Mouse (Mus musculus) midbrain, embryonic 12.5 days (tissue): Measurements from ENCODE around the gene Faf2. TPM values are rescaled to one million over a fixed set of nuclear protein-coding genes. Genes with fewer than 3 reads are reported as not detected.
"Not testable (repeated sequence)": the region's sequence is repeated elsewhere in the genome, so short reads cannot be mapped to it uniquely, and the experiment has no call there.

ENCODE experiments used
- ATAC-seq: fragments of 200-750 bp; cut with Nextera tagmentation; 2 replicates; pipeline ENCODE4 v1.8.0; 2017; ENCODE audit warnings: low read depth, moderate TSS enrichment, moderate library complexity; ENCODE audit not compliant: low FRiP score
- H3K27ac ChIP-seq: fragments of 300-500 bp; sonication (generic); replicated peaks from 2 replicates; pipeline ENCODE4 v1.5.1; 2016; ENCODE audit warnings: mild to moderate bottlenecking
- H3K27me3 ChIP-seq: fragments of 300-500 bp; sonication (generic); 2 replicates; pipeline ENCODE4 v1.6.1; 2016; ENCODE audit warnings: mild to moderate bottlenecking
- H3K36me3 ChIP-seq: fragments of 300-500 bp; sonication (generic); 2 replicates; pipeline ENCODE4 v1.6.1; 2016
- H3K4me1 ChIP-seq: fragments of 300-500 bp; sonication (generic); 2 replicates; pipeline ENCODE4 v1.6.1; 2016
- H3K4me2 ChIP-seq: fragments of 300-500 bp; sonication (generic); replicated peaks from 2 replicates; pipeline ENCODE4 v1.6.1; 2016; ENCODE audit warnings: mild to moderate bottlenecking, moderate library complexity
- H3K4me3 ChIP-seq: fragments of 300-500 bp; sonication (generic); 2 replicates; pipeline ENCODE4 v1.5.1; 2016; ENCODE audit warnings: mild to moderate bottlenecking
- H3K9ac ChIP-seq: fragments of 300-500 bp; sonication (generic); replicated peaks from 2 replicates; pipeline ENCODE4 v1.6.1; 2016; ENCODE audit warnings: mild to moderate bottlenecking, moderate library complexity
- H3K9me3 ChIP-seq: fragments of 300-500 bp; sonication (generic); 2 replicates; pipeline ENCODE4 v1.6.1; 2016; ENCODE audit warnings: mild to moderate bottlenecking
- WGBS: fragments of 180-500 bp; shearing (Covaris S2); methylation state at CpG from one replicate; pipeline ENCODE4 v1.1.7; 2016; 5-methylcytosine and 5-hydroxymethylcytosine counted together
- polyA plus RNA-seq: library from polyadenylated mRNA; unstranded; fragments of >200 nt; fragmentation: Nextera tagmentation; extraction: Ambion mirVana; gene quantifications from 2 replicates; pipeline ENCODE4 v1.2.1, GENCODE M21; 2016

Gene Faf2
- polyA plus RNA-seq, 1 experiment from 2014 or later, result 79.5 TPM

- Histone ChIP-seq H3K27ac (no peak overlapping the region), H3K4me2 (no peak overlapping the region), H3K36me3 (no peaks in the 10 kb centered on the region), H3K27me3 (peaks cover 56% of the 10 kb centered on the region), H3K9ac (no peak overlapping the region), H3K9me3 (no peaks in the 10 kb centered on the region), H3K4me1 (peaks cover 38% of the 10 kb centered on the region), H3K4me3 (no peak overlapping the region)
- no peak for ATAC-seq
- 80% methylated on average over 3 of the region's 3 CpGs for WGBS
These were observed 13.6 kb upstream of the Faf2 start for GRCm38 (mm10) chr13:54608002-54608401.

GRCm38 (mm10) chr13:54608666-54609065, 12.9 kb upstream of the Faf2 start:
- ATAC-seq, result no peak
- no peaks in the 10 kb centered on the region for H3K36me3 ChIP-seq
- H3K9ac ChIP-seq, result peak overlapping the region; percentile 43
- H3K4me1 ChIP-seq, result peaks cover 34% of the 10 kb centered on the region
- peak overlapping the region; percentile 26 for H3K4me2 ChIP-seq
- H3K4me3 ChIP-seq, result no peak overlapping the region
- WGBS, result 11% methylated on average over 8 of the region's 8 CpGs
- no peak overlapping the region for H3K27ac ChIP-seq
- no peaks in the 10 kb centered on the region for H3K9me3 ChIP-seq
- peaks cover 56% of the 10 kb centered on the region for H3K27me3 ChIP-seq

GRCm38 (mm10) chr13:54609301-54609700, 12.3 kb upstream of the Faf2 start:
- Histone ChIP-seq H3K9ac (no peak overlapping the region), H3K9me3 (no peaks in the 10 kb centered on the region), H3K27me3 (peaks cover 55% of the 10 kb centered on the region), H3K36me3 (no peaks in the 10 kb centered on the region), H3K4me2 (peak overlapping the region; percentile 26; the same call in 1 of the 2 replicates), H3K4me3 (no peak overlapping the region), H3K4me1 (peaks cover 34% of the 10 kb centered on the region), H3K27ac (no peak overlapping the region)
- WGBS, result 4% methylated on average over 1 of the region's 1 CpGs
- ATAC-seq, result no peak; the same call in 1 of the 2 replicates

GRCm38 (mm10) chr13:54610613-54610971, 11.0 kb upstream of the Faf2 start:
- H3K27ac ChIP-seq, result no peak overlapping the region
- peak; percentile 19; the same call in 1 of the 2 replicates for ATAC-seq

GRCm38 (mm10) chr13:54610972-54611754, 10.4 kb upstream of the Faf2 start, which contains the start of gene Cltb:
Gene Cltb (minus strand): TSS chr13:54611344.
- Histone ChIP-seq H3K9ac (peak within 1 kb of the TSS; percentile 57), H3K4me1 (peaks cover 34% of the 10 kb centered on the region), H3K36me3 (no peaks in the 10 kb centered on the region), H3K27ac (no peak within 1 kb of the TSS), H3K27me3 (peaks cover 38% of the 10 kb centered on the region), H3K4me2 (peak within 1 kb of the TSS; percentile 62), H3K4me3 (peak within 1 kb of the TSS; percentile 54), H3K9me3 (no peaks in the 10 kb centered on the region)
- peak; percentile 62 for ATAC-seq
- WGBS, result under 1% methylated on average over 66 of the region's 66 CpGs

More at GRCm38 (mm10) chr13:54610613-54610971, 11.0 kb upstream of the Faf2 start:
- H3K4me3 ChIP-seq, result peak overlapping the region; percentile 54
- no peaks in the 10 kb centered on the region for H3K36me3 ChIP-seq
- H3K4me1 ChIP-seq, result peaks cover 34% of the 10 kb centered on the region
- peaks cover 42% of the 10 kb centered on the region for H3K27me3 ChIP-seq
- 7% methylated on average over 12 of the region's 13 CpGs for WGBS
- peak overlapping the region; percentile 62 for H3K4me2 ChIP-seq
- peak overlapping the region; percentile 57 for H3K9ac ChIP-seq
- no peaks in the 10 kb centered on the region for H3K9me3 ChIP-seq

- Histone ChIP-seq H3K27me3 (peaks cover 29% of the 10 kb centered on the region), H3K4me1 (peaks cover 32% of the 10 kb centered on the region)
- not testable (repeated sequence) for H3K36me3 ChIP-seq, ATAC-seq, H3K4me2 ChIP-seq, H3K4me3 ChIP-seq, H3K27ac ChIP-seq, H3K9ac ChIP-seq, H3K9me3 ChIP-seq
- 83% methylated on average over 8 of the region's 8 CpGs for WGBS
These were observed 8.4 kb upstream of the Faf2 start for GRCm38 (mm10) chr13:54613141-54613540.

GRCm38 (mm10) chr13:54616307-54616706, 5.3 kb upstream of the Faf2 start:
- Histone ChIP-seq H3K9me3 (no peaks in the 10 kb centered on the region), H3K36me3 (no peaks in the 10 kb centered on the region), H3K4me2 (no peak overlapping the region), H3K4me3 (no peak overlapping the region), H3K27ac (no peak overlapping the region), H3K27me3 (peaks cover 10% of the 10 kb centered on the region; the same call in 1 of the 2 replicates), H3K9ac (no peak overlapping the region), H3K4me1 (peaks cover 5% of the 10 kb centered on the region; the same call in 1 of the 2 replicates)
- ATAC-seq, result no peak
- 83% methylated on average over 8 of the region's 8 CpGs for WGBS

- Histone ChIP-seq H3K27ac (no peak overlapping the region), H3K9me3 (no peaks in the 10 kb centered on the region), H3K9ac (no peak overlapping the region), H3K4me3 (no peak overlapping the region), H3K4me2 (no peak overlapping the region), H3K27me3 (peaks cover 10% of the 10 kb centered on the region; the same call in 1 of the 2 replicates), H3K4me1 (no peaks in the 10 kb centered on the region), H3K36me3 (no peaks in the 10 kb centered on the region)
- no peak for ATAC-seq
- 75% methylated on average over 6 of the region's 6 CpGs for WGBS
These were observed 4.6 kb upstream of the Faf2 start for GRCm38 (mm10) chr13:54616998-54617397.

- Histone ChIP-seq H3K27me3 (peaks cover 8% of the 10 kb centered on the region; the same call in 1 of the 2 replicates), H3K9ac (peak overlapping the region; percentile 94), H3K4me2 (peak overlapping the region; percentile 78), H3K4me1 (peaks cover 16% of the 10 kb centered on the region), H3K9me3 (no peaks in the 10 kb centered on the region), H3K36me3 (no peaks in the 10 kb centered on the region), H3K4me3 (peak overlapping the region; percentile 90), H3K27ac (peak overlapping the region; percentile 84)
- ATAC-seq, result peak; percentile 53
- WGBS, result 2% methylated on average over 26 of the region's 27 CpGs
These were observed 457 bp downstream of the Faf2 start for GRCm38 (mm10) chr13:54621960-54622521.

GRCm38 (mm10) chr13:54629128-54629527, 7.5 kb downstream of the Faf2 start:
- ATAC-seq, result no peak
- no peak overlapping the region for H3K9ac ChIP-seq
- no peak overlapping the region for H3K4me2 ChIP-seq
- WGBS, result 95% methylated on average over 4 of the region's 4 CpGs
- H3K4me1 ChIP-seq, result 0 out of 2 replicates have a peak, but pooled peaks cover 1% of the 10 kb centered on the region
- H3K9me3 ChIP-seq, result no peaks in the 10 kb centered on the region
- no peak overlapping the region for H3K27ac ChIP-seq
- peaks cover 9% of the 10 kb centered on the region; the same call in 1 of the 2 replicates for H3K36me3 ChIP-seq
- H3K4me3 ChIP-seq, result no peak overlapping the region
- H3K27me3 ChIP-seq, result no peaks in the 10 kb centered on the region

- no peak overlapping the region for H3K27ac ChIP-seq
- no peak overlapping the region for H3K4me2 ChIP-seq
- no peak for ATAC-seq
- H3K9me3 ChIP-seq, result no peaks in the 10 kb centered on the region
- peaks cover 23% of the 10 kb centered on the region for H3K36me3 ChIP-seq
- no peaks in the 10 kb centered on the region for H3K27me3 ChIP-seq
- no peak overlapping the region for H3K4me3 ChIP-seq
- no peaks in the 10 kb centered on the region for H3K4me1 ChIP-seq
- 83% methylated on average over 3 of the region's 3 CpGs for WGBS
- no peak overlapping the region for H3K9ac ChIP-seq
These were observed 11.2 kb downstream of the Faf2 start for GRCm38 (mm10) chr13:54632731-54633277.

GRCm38 (mm10) chr13:54635011-54635410, 13.4 kb downstream of the Faf2 start:
- no peak for ATAC-seq
- no peak overlapping the region for H3K4me2 ChIP-seq
- 96% methylated on average over 3 of the region's 3 CpGs for WGBS
- no peak overlapping the region for H3K9ac ChIP-seq
- no peaks in the 10 kb centered on the region for H3K4me1 ChIP-seq
- H3K36me3 ChIP-seq, result peaks cover 42% of the 10 kb centered on the region
- H3K9me3 ChIP-seq, result no peaks in the 10 kb centered on the region
- H3K27ac ChIP-seq, result no peak overlapping the region
- no peaks in the 10 kb centered on the region for H3K27me3 ChIP-seq
- no peak overlapping the region for H3K4me3 ChIP-seq
